Mouse (Mus musculus) CH12F3 (cell line): Measurements from ENCODE around the gene Snx22.

Source experiments
- in situ Hi-C: fragments of 300-500 bp; cut with MboI; formaldehyde crosslinking; loops from 2 replicates; pipeline ENCODE4 v1.14.3; 2020; ENCODE audit warnings: low sequenced_read_pairs

The Snx22 gene

GRCm38 (mm10) chr9:66070151-66070550, 632 bp upstream of the Snx22 start:
- in situ Hi-C loops: no loop called here

- in situ Hi-C loops: no loop called here
These were observed 538 bp downstream of the Snx22 start for GRCm38 (mm10) chr9:66068971-66069391.

GRCm38 (mm10) chr9:66068056-66068455, 1.5 kb downstream of the Snx22 start:
- in situ Hi-C loops: no loop called here

- in situ Hi-C loops: no loop called here
These were observed 2.0 kb downstream of the Snx22 start for GRCm38 (mm10) chr9:66067542-66067941.

- in situ Hi-C loops: no loop called here
These were observed 2.7 kb downstream of the Snx22 start for GRCm38 (mm10) chr9:66066791-66067190.

- in situ Hi-C loops: no loop called here
These were observed 5.2 kb downstream of the Snx22 start for GRCm38 (mm10) chr9:66064316-66064715.

- in situ Hi-C loops: no loop called here
These were observed 6.1 kb downstream of the Snx22 start for GRCm38 (mm10) chr9:66063446-66063845.

- in situ Hi-C loops: no loop called here
These were observed 7.9 kb downstream of the Snx22 start for GRCm38 (mm10) chr9:66061656-66062055.

GRCm38 (mm10) chr9:66060986-66061385, 8.5 kb downstream of the Snx22 start:
- in situ Hi-C loops: no loop called here

- in situ Hi-C loops: no loop called here
These were observed 9.2 kb downstream of the Snx22 start for GRCm38 (mm10) chr9:66060308-66060647.

- in situ Hi-C loops: no loop called here
These were observed 9.8 kb downstream of the Snx22 start, which contains the start of gene Ppib for GRCm38 (mm10) chr9:66059583-66060307. Gene Ppib, plus strand, starts transcription at chr9:66060222.

GRCm38 (mm10) chr9:66053620-66054019, 15.9 kb downstream of the Snx22 start:
- in situ Hi-C loops: no loop called here

- in situ Hi-C loops: no loop called here
These were observed 16.8 kb downstream of the Snx22 start for GRCm38 (mm10) chr9:66052731-66053130.

- in situ Hi-C loops: no loop called here
These were observed 18.0 kb downstream of the Snx22 start for GRCm38 (mm10) chr9:66051493-66051892.

GRCm38 (mm10) chr9:66049931-66050601, 19.5 kb downstream of the Snx22 start:
- in situ Hi-C loops: no loop called here

- in situ Hi-C loops: no loop called here
These were observed 26.3 kb downstream of the Snx22 start for GRCm38 (mm10) chr9:66043241-66043640.

GRCm38 (mm10) chr9:66042331-66042730, 27.2 kb downstream of the Snx22 start:
- in situ Hi-C loops: no loop called here

GRCm38 (mm10) chr9:66040801-66041200, 28.7 kb downstream of the Snx22 start:
- in situ Hi-C loops: no loop called here

- in situ Hi-C loops: no loop called here
These were observed 30.2 kb downstream of the Snx22 start for GRCm38 (mm10) chr9:66039290-66039689.

- in situ Hi-C loops: no loop called here
These were observed 30.9 kb downstream of the Snx22 start for GRCm38 (mm10) chr9:66038581-66038980.

GRCm38 (mm10) chr9:66038082-66038481, 31.4 kb downstream of the Snx22 start:
- in situ Hi-C loops: no loop called here

GRCm38 (mm10) chr9:66020601-66021000, 48.9 kb downstream of the Snx22 start:
- in situ Hi-C loops: no loop called here
